Mouse (Mus musculus) limb, embryonic 11.5 days (tissue): Measurements from ENCODE around the gene Rxfp4. TPM values are rescaled to one million over a fixed set of nuclear protein-coding genes. Genes with fewer than 3 reads are reported as not detected.

ENCODE experiments used
- ATAC-seq: fragments of 200-750 bp; cut with Nextera tagmentation; 2 replicates; pipeline ENCODE4 v1.8.0; 2017; ENCODE audit warnings: low read depth; ENCODE audit not compliant: insufficient number of reproducible peaks, low FRiP score, low TSS enrichment
- DNase-seq: peaks from one replicate; pipeline ENCODE4 v3.0.0-alpha.2; 2015; ENCODE audit warnings: low spot score
- H3K27ac ChIP-seq: fragments of 300-500 bp; sonication (generic); replicated peaks from 2 replicates; pipeline ENCODE4 v1.5.1; 2014; ENCODE audit warnings: low read depth, mild to moderate bottlenecking, low read length
- H3K27me3 ChIP-seq: fragments of 300-500 bp; sonication (generic); 2 replicates; pipeline ENCODE4 v1.6.1; 2014; ENCODE audit warnings: mild to moderate bottlenecking, low read length, mixed read lengths; ENCODE audit not compliant: control insufficient read depth, insufficient read depth
- H3K36me3 ChIP-seq: fragments of 300-500 bp; sonication (generic); 2 replicates; pipeline ENCODE4 v1.6.1; 2014; ENCODE audit warnings: mild to moderate bottlenecking, low read length, moderate library complexity, mixed read lengths; ENCODE audit not compliant: control insufficient read depth, insufficient read depth
- H3K4me1 ChIP-seq: fragments of 300-500 bp; sonication (generic); 2 replicates; pipeline ENCODE4 v1.6.1; 2014; ENCODE audit warnings: low read length, mixed read lengths; ENCODE audit not compliant: control insufficient read depth, insufficient read depth
- H3K4me2 ChIP-seq: fragments of 300-500 bp; sonication (generic); 2 replicates; pipeline ENCODE4 v1.6.1; 2014; ENCODE audit warnings: low read depth, mild to moderate bottlenecking, moderate library complexity; ENCODE audit not compliant: severe bottlenecking
- H3K4me3 ChIP-seq: fragments of 300-500 bp; sonication (generic); 2 replicates; pipeline ENCODE4 v1.5.1; 2014; ENCODE audit warnings: low read depth, low read length
- H3K9ac ChIP-seq: fragments of 300-500 bp; sonication (generic); 2 replicates; pipeline ENCODE4 v1.6.1; 2014; ENCODE audit warnings: mild to moderate bottlenecking, low read length
- H3K9me3 ChIP-seq: fragments of 300-500 bp; sonication (generic); 2 replicates; pipeline ENCODE4 v1.6.1; 2016; ENCODE audit warnings: low read length; ENCODE audit not compliant: control insufficient read depth
- WGBS: fragments of 180-500 bp; shearing (Covaris S2); extraction: QIAGEN DNeasy Blood & Tissue Kit; methylation state at CpG from one replicate; pipeline ENCODE4 v1.1.7; 2014; 5-methylcytosine and 5-hydroxymethylcytosine counted together
- polyA plus RNA-seq: library from polyadenylated mRNA; unstranded; fragments of >200 nt; fragmentation: Nextera tagmentation; extraction: Ambion mirVana; gene quantifications from 2 replicates; pipeline ENCODE4 v1.2.1, GENCODE M21; 2014

Rxfp4 gene
- polyA plus RNA-seq, 1 experiment from 2014 or later = not detected

GRCm38 (mm10) chr3:88618074-88618871 is 34.7 kb downstream of the Rxfp4 start:
- Histone ChIP-seq H3K27ac (no peak overlapping the region), H3K4me1 (peaks cover 5% of the 10 kb centered on the region), H3K4me2 (no peak overlapping the region), H3K9ac (no peak overlapping the region), H3K9me3 (no peaks in the 10 kb centered on the region), H3K36me3 (no peaks in the 10 kb centered on the region), H3K27me3 (no peaks in the 10 kb centered on the region), H3K4me3 (no peak overlapping the region)
- DNase-seq (no peak), ATAC-seq (no peak)
- 62% methylated on average over 8 of the region's 8 CpGs for WGBS

GRCm38 (mm10) chr3:88616951-88617500 is 35.9 kb downstream of the Rxfp4 start:
- H3K36me3 ChIP-seq = no peaks in the 10 kb centered on the region
- no peak overlapping the region for H3K27ac ChIP-seq
- H3K9ac ChIP-seq = no peak overlapping the region
- H3K4me2 ChIP-seq = no peak overlapping the region
- 80% methylated on average over 3 of the region's 3 CpGs for WGBS
- no peaks in the 10 kb centered on the region for H3K9me3 ChIP-seq
- no peak overlapping the region for H3K4me3 ChIP-seq
- DNase-seq (no peak), ATAC-seq (no peak)
- H3K27me3 ChIP-seq = no peaks in the 10 kb centered on the region
- H3K4me1 ChIP-seq = peaks cover 5% of the 10 kb centered on the region

GRCm38 (mm10) chr3:88615902-88616391 is 37.0 kb downstream of the Rxfp4 start:
- Histone ChIP-seq H3K9me3 (no peaks in the 10 kb centered on the region), H3K9ac (no peak overlapping the region), H3K4me1 (peaks cover 5% of the 10 kb centered on the region), H3K27me3 (no peaks in the 10 kb centered on the region), H3K36me3 (no peaks in the 10 kb centered on the region), H3K4me2 (no peak overlapping the region), H3K27ac (no peak overlapping the region), H3K4me3 (no peak overlapping the region)
- ATAC-seq = no peak
- WGBS = 59% methylated on average over 9 of the region's 9 CpGs
- no peak for DNase-seq

- no peaks in the 10 kb centered on the region; the same call in 1 of the 2 replicates for H3K4me1 ChIP-seq
- H3K27me3 ChIP-seq = no peaks in the 10 kb centered on the region
- no peak for DNase-seq
- no peak overlapping the region for H3K4me2 ChIP-seq
- H3K9ac ChIP-seq = no peak overlapping the region
- H3K9me3 ChIP-seq = no peaks in the 10 kb centered on the region
- no peak for ATAC-seq
- no peak overlapping the region for H3K27ac ChIP-seq
- 55% methylated on average over 5 of the region's 5 CpGs for WGBS
- H3K36me3 ChIP-seq = no peaks in the 10 kb centered on the region
- H3K4me3 ChIP-seq = no peak overlapping the region
These were observed 37.8 kb downstream of the Rxfp4 start for GRCm38 (mm10) chr3:88615117-88615516.

GRCm38 (mm10) chr3:88614418-88614817 is 38.5 kb downstream of the Rxfp4 start:
- Histone ChIP-seq H3K4me3 (no peak overlapping the region), H3K27me3 (no peaks in the 10 kb centered on the region), H3K4me1 (no peaks in the 10 kb centered on the region), H3K4me2 (no peak overlapping the region), H3K36me3 (no peaks in the 10 kb centered on the region), H3K9ac (no peak overlapping the region), H3K9me3 (no peaks in the 10 kb centered on the region), H3K27ac (no peak overlapping the region)
- ATAC-seq = no peak
- DNase-seq = no peak
- 77% methylated on average over 8 of the region's 8 CpGs for WGBS

GRCm38 (mm10) chr3:88609066-88609465 is 43.9 kb downstream of the Rxfp4 start:
- whole genome bisulfite sequencing = 74% methylated on average over 4 of the region's 4 CpGs
- no peak overlapping the region for H3K9ac ChIP-seq
- DNase-seq (no peak), ATAC-seq (no peak)
- no peaks in the 10 kb centered on the region for H3K27me3 ChIP-seq
- no peak overlapping the region for H3K4me3 ChIP-seq
- H3K9me3 ChIP-seq = no peaks in the 10 kb centered on the region
- no peak overlapping the region for H3K27ac ChIP-seq
- H3K4me1 ChIP-seq = no peaks in the 10 kb centered on the region
- H3K4me2 ChIP-seq = no peak overlapping the region
- H3K36me3 ChIP-seq = no peaks in the 10 kb centered on the region

GRCm38 (mm10) chr3:88607758-88608138 is 45.2 kb downstream of the Rxfp4 start:
- peak overlapping the region; percentile 44 for H3K4me2 ChIP-seq
- DNase-seq (no peak), ATAC-seq (no peak)
- no peak overlapping the region for H3K4me3 ChIP-seq
- no peaks in the 10 kb centered on the region for H3K9me3 ChIP-seq
- H3K4me1 ChIP-seq = no peaks in the 10 kb centered on the region
- H3K27me3 ChIP-seq = no peaks in the 10 kb centered on the region
- H3K9ac ChIP-seq = peak overlapping the region; percentile 35
- no peaks in the 10 kb centered on the region for H3K36me3 ChIP-seq
- 28% methylated on average over 10 of the region's 10 CpGs for WGBS
- H3K27ac ChIP-seq = no peak overlapping the region

- Histone ChIP-seq H3K27me3 (no peaks in the 10 kb centered on the region), H3K4me3 (peak overlapping the region; percentile 1; the same call in 1 of the 2 replicates), H3K27ac (no peak overlapping the region), H3K9me3 (no peaks in the 10 kb centered on the region), H3K36me3 (no peaks in the 10 kb centered on the region), H3K4me1 (no peaks in the 10 kb centered on the region), H3K4me2 (peak overlapping the region; percentile 44), H3K9ac (peak overlapping the region; percentile 35; the same call in 1 of the 2 replicates)
- peak; percentile 97 for DNase-seq
- peak; percentile 91 for ATAC-seq
- WGBS = under 1% methylated on average over 20 of the region's 20 CpGs
These were observed 45.7 kb downstream of the Rxfp4 start for GRCm38 (mm10) chr3:88607065-88607757.
